Mouse (Mus musculus) left cerebral cortex, adult 18-20 months (tissue): ENCODE measurements at regions not wholly inside any gene's neighbourhood (a gene's known extent, or its start where the extent isn't known, plus 50 kb on each side); places are given as distances from the start of the nearest gene placed in this dataset.
A peak's percentile ranks its signal among the peaks of the same experiment; 100 is the strongest.

Experiments used
- DNase-seq, 2 experiments: peaks; one replicate each; pipeline ENCODE4 v3.0.0; 2021 to 2022; ENCODE audit warnings: low spot score in 2 of 2, mixed read lengths in 1 of 2

DNA sequence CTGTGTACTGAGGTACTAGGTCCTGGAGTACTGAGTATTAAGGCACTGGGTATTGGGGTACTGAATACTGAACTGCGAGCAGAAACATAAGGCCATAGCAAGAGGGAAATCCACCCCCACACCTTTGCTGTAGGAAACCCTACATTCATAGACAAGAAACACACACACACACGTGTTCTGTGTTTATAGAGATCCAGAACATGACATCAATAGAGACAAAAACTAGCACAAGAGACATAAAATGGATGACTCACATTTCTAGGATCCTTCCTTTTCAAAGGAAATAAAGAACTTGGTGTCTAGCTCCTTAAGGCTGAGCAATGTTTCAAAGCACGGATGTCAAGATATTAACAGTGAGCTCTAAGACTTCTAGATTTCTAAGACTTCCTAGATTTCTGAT lies 49.9 kb upstream of the Nepro start:
- DNase-seq: no peak

DNA sequence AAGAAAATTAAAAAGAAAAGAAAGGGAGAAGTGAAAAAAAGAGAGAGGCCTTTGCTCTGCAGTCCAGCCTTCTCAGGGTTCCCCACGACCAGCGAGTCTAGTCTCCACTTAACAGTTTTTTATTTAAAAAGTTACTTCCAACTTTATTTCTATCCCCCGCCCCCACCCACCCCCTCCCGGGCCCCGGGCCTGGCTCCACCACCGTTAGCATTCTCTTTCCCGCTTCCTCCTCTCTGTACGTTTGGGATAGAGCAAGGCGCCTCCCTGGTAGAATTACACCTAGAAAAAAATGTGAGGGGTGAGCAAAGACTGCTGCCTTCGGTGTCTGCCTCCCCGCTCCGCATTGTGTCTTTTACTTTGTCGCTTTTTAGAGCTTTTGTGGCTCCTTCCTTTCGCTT lies 51.7 kb upstream of the Nepro start:
- DNase-seq: no peak

DNA sequence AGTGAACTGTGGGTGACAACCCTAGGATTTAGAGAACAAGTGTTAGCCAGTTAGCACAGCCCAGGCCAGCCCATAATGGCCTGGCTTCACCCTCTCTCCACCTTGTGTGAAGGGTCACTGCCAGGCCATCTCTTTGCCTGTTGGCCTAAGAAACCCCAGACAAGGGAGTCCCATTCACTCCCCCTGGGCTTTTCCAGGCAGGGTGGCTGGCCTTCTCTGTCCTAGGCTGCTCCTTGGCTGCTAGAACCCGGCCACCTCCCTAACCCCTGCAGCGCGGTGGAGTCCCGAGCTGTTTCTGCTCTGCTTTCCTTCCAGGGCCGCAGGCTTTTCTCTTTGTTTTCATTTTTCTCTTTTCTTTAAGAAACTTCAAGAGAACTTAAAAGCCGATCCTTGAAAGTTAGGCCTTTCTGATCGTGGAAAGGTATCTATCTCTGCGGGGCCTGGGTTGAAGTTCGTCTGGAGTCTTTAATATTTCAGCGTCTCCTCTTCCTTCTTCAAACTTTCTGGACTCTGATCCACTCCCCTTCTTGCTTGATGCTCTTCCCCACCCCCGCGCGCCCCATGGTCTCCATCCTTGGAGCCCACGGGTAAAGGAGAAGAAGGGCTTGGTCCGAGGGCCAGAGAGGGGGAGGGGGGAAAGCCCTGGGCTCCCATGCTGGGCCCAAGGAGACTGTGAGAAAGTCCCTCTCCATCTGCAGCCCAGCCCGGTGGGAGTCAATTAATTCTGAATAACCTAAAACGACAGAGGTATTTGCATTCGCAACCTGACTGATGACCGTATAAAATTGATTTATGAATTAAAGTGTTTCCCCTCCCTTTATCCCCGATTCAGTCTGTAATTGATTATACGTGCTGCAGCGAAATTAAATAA lies 52.3 kb upstream of the Nepro start:
- DNase-seq: no peak

GRCm38 (mm10) chr16:44668061-44668460 lies 56.0 kb upstream of the Nepro start:
- no peak for DNase-seq

GRCm38 (mm10) chr16:44667118-44667517 lies 57.0 kb upstream of the Nepro start:
- no peak for DNase-seq

GRCm38 (mm10) chr16:44666431-44666997 lies 57.6 kb upstream of the Nepro start:
- DNase-seq: no peak

DNA sequence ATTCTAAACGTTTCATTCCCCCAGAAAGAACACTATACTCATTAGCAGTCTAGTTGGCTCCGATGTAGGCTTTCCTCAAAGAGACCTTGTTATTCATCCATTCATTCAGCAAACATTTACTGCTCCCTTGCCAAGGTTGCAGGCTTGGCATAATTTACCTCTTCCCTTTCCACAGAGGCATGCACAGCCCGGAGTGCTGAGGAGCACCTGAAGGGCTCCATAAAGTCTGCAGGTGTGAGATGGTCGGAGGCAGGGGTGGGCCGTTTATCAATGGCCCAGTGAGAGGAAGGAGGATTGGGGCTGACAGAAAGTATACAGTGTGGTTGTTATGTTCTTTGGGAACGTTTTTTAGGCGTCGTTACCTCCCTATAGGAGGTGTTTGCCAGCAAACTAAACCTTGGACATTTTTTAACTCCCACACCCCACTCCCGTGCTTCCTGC lies 58.6 kb upstream of the Nepro start:
- no peak for DNase-seq

DNA sequence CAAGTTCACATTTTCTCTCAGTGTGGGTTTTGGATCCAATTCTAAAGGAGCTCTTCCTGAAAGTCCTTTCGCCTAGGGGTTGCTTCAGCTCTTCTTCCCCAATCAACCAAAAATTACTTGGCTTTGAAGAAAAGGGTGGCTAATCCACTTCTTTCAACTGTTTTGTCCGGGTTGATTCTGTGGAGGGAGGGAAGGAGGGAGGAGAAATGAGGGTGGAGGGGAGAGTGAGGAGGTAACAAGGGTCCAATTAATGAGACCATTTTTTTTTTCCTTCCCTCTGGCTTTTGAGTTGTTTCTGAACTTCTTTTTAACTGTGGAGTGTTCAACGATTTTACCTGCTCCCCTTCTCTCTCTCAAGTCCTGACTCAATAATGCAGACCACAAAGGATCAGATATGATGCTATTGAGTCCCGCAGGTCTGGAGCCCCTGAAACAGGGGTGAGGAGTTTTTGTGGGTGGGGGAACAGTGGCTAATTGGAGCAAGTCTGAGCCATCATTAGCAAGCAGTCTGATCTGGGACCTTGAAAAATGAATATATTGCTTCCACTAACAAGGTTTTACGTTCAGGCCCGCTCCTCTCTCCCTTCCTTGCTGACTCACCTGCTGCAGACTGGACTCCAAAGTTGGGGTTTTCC lies 61.0 kb upstream of the Nepro start:
- no peak for DNase-seq

DNA sequence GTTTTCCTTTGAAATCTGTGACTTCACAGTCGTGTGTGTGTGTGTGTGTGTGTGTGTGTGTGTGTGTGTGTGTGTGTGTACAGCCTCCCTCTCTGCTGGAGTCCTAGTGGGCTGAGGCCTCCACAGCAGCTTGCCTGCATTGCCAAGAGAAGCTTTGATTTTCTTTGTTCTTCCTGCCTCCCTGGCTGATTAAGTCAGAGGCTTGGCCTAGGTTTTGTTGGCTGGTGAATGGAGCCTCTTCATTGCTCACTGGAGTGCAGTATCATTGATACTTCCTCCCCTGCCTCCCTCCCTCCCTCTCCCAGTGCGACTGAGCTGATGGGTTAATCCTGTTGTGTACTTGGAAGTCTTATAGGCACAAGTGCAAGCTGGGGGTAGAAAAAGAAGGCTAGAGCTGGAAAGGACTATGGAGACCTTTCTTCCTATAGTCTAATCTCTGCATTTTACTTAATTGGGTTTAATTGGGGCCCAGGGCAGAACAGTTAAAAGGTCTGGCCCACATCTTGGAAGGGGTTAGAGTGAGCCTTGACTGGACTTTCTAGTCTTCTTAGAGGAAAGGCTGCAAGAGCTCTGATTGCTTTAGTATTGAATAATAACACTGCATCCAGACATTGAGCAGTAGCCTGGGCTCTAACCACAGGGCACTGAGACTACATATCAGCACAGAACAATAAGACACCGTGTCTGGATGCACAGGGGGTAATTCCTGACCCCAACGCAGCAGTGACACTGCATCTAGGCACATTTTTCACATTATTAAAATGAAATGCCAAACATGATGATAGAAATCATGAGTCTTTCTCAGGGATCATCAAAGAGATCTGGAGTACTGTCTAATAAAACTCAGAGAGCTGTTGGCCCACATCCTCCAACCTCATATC lies 62.9 kb upstream of the Nepro start:
- no peak for DNase-seq

DNA sequence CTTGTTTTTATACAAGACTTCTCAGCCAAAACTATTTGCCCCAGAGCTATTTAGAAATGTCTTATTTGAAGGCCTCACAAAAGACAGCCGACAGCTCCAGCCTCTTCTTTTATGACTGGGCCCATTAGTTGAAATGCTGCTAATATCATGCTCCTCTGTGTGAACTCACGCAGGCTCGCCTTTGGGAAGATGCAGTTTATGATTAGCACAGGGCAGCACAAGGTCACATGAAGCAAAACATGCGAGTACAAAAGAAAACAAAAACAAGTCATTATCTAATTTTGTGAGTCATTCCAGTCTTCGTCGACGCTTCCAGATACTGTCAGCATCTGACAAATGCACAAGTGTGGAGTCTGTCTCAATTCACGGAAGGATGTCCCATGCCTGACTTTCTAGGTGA lies 65.8 kb upstream of the Nepro start:
- DNase-seq: no peak

DNA sequence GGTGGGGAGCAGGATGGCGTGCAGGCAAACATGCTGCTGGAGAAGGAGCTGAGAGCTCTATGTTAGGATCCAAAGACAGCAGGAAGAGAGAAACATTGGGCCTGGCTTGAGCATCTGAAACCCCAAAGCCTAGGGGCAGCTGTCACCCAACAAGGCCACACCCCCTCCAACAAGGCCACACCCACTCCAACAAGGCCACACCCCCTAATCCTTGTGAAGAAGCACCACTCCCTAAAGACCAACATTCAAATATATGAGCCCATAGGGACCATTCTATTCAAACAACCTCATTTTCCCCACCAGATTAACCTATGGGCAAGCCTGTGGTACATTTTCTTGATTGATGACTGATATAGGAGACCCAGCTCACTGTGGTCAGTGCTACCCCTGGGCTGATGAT lies 67.9 kb upstream of the Nepro start:
- DNase-seq: no peak

GRCm38 (mm10) chr16:44655306-44655705 lies 68.8 kb upstream of the Nepro start:
- peak; percentile 24 to 55 for DNase-seq

- no peak for DNase-seq
These were observed 75.4 kb upstream of the Nepro start for GRCm38 (mm10) chr16:44648547-44649223.

DNA sequence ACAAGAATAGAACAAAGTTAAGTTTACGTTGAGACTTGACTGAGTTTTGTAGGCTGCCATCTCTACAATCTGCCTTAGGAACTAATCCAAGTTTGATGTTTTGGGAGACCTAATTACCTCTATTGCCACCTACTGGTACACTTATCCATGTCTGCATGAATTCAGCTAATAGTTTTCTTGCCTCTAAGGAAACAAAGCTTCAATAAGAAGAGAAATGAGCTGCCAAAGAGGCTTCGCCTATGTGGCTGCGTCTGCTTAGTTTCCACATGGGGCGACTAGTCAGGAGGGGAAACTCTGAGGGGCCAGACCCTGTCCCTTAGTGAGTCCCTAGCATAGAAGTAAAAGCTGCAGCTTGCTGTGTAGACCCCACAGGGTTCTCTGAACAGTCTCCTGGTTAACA lies 80.1 kb upstream of the Nepro start:
- no peak for DNase-seq

DNA sequence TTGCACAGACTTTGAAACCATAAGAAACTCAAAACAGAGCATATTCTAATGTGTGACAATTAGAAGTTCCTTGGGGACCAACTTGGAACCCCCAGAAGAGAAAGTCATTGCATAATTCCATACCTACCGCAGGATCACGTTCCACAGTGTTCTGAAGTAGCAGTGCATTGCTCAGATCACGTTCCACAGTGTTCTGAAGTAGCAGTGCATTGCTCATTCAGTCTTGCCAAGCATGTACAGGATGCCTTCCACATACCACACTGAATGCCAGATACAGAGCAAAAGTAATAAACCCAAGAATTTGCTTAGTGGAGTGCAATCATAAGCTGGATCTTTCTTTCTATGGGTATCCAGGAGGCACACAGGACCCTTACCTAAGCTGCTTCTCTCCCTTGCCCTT lies 78.4 kb upstream of the Boc start:
- DNase-seq: no peak

GRCm38 (mm10) chr16:44634486-44634885 lies 75.8 kb upstream of the Boc start:
- DNase-seq: no peak

DNA sequence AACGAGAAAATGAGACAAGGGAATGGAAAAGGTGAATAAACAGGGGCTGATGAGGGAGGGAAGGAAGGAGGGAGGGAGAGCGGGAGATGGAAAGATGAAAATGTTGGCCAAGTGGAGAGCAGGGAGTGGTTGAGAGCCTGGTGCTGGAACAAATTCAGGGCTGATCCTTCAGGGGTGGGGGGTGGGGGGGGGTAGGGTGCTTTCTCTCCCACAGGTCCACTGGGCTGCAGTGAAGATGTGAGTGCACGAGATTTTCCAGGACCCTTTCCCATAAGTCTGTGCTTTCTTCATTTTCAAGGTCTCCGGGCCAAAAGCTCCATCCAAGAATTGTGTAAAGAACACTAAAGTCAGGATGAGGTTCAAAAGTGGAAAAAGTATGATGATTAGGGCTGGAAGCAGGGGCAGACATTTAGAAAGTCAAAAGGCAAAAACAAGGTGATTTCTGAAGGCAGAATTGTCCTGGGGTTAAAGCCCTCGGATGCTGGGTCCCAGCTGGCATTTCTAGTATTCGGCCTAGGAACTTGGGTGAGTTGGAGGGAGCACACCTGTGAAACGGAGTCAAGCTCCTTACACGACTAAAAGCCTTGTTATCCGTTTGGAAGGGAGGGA lies 74.5 kb upstream of the Boc start:
- DNase-seq: no peak

DNA sequence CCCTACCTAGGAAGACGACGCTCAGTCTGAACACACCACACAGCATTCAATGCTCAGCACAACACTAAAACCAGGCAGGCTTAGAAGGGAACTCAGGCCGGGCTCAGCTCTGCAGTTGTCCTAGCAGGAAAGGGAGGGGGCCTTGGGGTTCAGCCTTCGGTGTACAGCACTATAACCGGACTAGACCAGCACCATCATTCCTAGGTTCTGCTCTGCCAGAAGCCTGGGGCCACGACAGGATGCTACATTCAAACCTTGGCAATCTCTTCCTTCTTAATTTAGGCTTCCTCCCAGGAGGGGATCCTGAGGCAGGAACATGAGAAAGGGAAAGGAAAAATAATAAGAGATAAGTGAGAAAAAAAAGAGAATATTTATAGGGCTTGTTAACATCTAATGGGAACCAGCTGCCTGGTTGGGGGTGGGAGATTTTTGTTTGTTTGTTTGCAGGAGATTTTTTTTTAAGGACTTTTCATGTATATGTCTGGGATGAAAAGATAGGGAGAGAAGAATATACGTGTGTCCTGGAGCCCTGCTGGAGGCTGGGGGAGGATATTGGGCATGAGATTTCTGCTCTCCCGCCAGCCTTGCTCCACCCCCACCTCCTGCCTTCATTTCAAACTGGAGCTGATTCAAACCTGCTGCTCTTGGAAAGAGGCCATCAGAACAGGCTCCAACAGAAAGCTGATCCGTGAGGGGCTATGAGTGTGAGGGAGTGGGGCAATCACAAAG lies 73.8 kb upstream of the Boc start:
- peak; percentile 32 to 52 for DNase-seq

- no peak for DNase-seq
These were observed 72.8 kb upstream of the Boc start for GRCm38 (mm10) chr16:44631357-44632053.
